Mouse (Mus musculus): Measurements from ENCODE around the gene Cdh12. TPM values are rescaled to one million over a fixed set of nuclear protein-coding genes. Genes with fewer than 3 reads are reported as not detected.

The Cdh12 gene
- polyA plus RNA-seq, 1 experiment = not detected

DNA sequence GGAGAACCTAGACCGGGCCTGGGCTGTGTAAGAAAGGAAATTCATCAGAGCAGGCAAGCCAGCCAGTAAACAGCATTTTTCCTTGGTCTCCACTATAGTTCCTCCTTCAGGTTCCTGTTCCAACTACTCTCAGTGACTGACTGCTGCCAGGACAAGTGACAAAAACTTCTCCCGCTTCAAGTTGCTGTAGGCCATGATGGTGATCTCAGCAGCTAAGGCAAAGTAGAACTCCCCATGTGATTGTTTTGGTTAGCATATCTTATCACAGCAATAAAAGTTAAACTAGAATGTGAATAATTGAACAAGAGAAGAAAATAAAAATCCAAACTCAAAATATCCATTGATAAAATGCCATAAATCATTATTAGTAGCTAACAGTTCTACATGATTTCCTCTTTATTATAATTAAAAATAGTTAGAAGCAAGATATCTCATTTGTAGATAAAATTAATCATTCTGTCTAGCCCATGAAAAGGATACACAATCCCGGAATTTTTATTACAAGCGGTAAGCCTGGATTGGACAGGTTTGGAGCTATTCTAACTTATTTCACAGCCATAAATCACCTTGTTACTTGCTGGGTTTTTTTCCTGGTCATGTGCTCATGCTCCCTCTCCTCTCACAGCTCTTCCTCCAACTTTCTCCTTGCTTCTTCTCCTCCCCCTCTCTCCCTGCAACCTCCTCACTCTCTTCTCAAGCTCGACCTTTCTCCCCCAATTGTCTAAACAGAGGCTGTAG is 1117.4 kb downstream of the Cdh12 start:
- Histone ChIP-seq H3K4me2 (ENCODE audit: low read depth) (no peak overlapping the region), H3K4me3 (no peak overlapping the region), H3K36me3 (ENCODE audit: control insufficient read depth, insufficient read depth) (no peaks in the 10 kb centered on the region), H3ac (ENCODE audit: control insufficient read depth, insufficient read length) (no peak overlapping the region), H3K27me3 (ENCODE audit: control insufficient read depth, insufficient read depth, insufficient read length) (no peaks in the 10 kb centered on the region), H3K79me2 (ENCODE audit: control insufficient read depth, insufficient read depth) (no peaks in the 10 kb centered on the region)
- TF ChIP-seq MAX (IDR thresholded peaks at IDR 0.05; ENCODE audit: low read depth) (no peak), E2F4 (IDR thresholded peaks at IDR 0.05; ENCODE audit: insufficient read depth) (no peak), TCF12 (IDR thresholded peaks at IDR 0.05; ENCODE audit: insufficient read depth, poor library complexity, severe bottlenecking) (no peak), POLR2A (IDR thresholded peaks at IDR 0.05; ENCODE audit: insufficient read length, low read depth) (no peak), MYOG (IDR thresholded peaks at IDR 0.05; ENCODE audit: control insufficient read depth in 1 of 3, insufficient read depth in 1 of 3, insufficient read length in 2 of 3, low read depth in 2 of 3) (no peak), CEBPB (IDR thresholded peaks at IDR 0.05; ENCODE audit: insufficient read depth, poor library complexity, severe bottlenecking) (no peak), SRF (IDR thresholded peaks at IDR 0.05; ENCODE audit: control insufficient read depth, insufficient read length, low read depth) (no peak), MYOD1 (IDR thresholded peaks at IDR 0.05; ENCODE audit: control insufficient read depth in 1 of 3, insufficient read length in 2 of 3, low read depth in 2 of 3) (no peak), TCF3 (IDR thresholded peaks at IDR 0.05; ENCODE audit: insufficient read length, low read depth) (no peak), USF1 (IDR thresholded peaks at IDR 0.05; ENCODE audit: low read depth) (no peak), REST (IDR thresholded peaks at IDR 0.05; ENCODE audit: insufficient read depth, insufficient read length) (no peak), POLR2AphosphoS2 (IDR thresholded peaks at IDR 0.05; ENCODE audit: insufficient read length, low read depth) (no peak)

DNA sequence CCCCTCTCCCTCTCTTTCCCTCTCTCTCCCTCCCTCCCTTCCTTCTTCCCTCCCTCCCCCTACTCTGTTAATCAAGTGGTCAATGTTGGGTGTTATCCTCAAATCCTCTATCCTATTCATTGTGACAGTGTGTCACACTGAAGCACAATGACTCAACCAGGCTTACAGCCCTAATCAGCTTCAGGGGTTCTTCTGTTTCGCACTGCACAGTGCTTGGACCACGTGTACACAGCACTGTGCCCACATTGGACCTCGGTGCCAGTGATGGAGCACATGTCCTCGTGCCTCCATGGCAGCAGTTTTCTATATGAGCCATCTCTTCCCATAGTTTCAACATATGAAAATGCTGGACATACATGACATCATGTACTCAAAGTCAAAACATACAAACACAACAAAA is 1155.4 kb downstream of the Cdh12 start:
- H3K4me3 ChIP-seq = no peak overlapping the region
- H3K36me3 ChIP-seq (ENCODE audit: control insufficient read depth, insufficient read depth) = no peaks in the 10 kb centered on the region
- no peaks in the 10 kb centered on the region for H3K79me2 ChIP-seq (ENCODE audit: control insufficient read depth, insufficient read depth)
- H3K4me2 ChIP-seq (ENCODE audit: low read depth) = no peak overlapping the region
- TF ChIP-seq REST (IDR thresholded peaks at IDR 0.05; ENCODE audit: insufficient read depth, insufficient read length) (no peak), CEBPB (IDR thresholded peaks at IDR 0.05; ENCODE audit: insufficient read depth, poor library complexity, severe bottlenecking) (no peak), POLR2AphosphoS2 (IDR thresholded peaks at IDR 0.05; ENCODE audit: insufficient read length, low read depth) (no peak), E2F4 (IDR thresholded peaks at IDR 0.05; ENCODE audit: insufficient read depth) (no peak), TCF12 (IDR thresholded peaks at IDR 0.05; ENCODE audit: insufficient read depth, poor library complexity, severe bottlenecking) (no peak), POLR2A (IDR thresholded peaks at IDR 0.05; ENCODE audit: insufficient read length, low read depth) (no peak), TCF3 (IDR thresholded peaks at IDR 0.05; ENCODE audit: insufficient read length, low read depth) (no peak), USF1 (IDR thresholded peaks at IDR 0.05; ENCODE audit: low read depth) (no peak), SRF (IDR thresholded peaks at IDR 0.05; ENCODE audit: control insufficient read depth, insufficient read length, low read depth) (no peak), MYOD1 (IDR thresholded peaks at IDR 0.05; ENCODE audit: control insufficient read depth in 1 of 3, insufficient read length in 2 of 3, low read depth in 2 of 3) (no peak)
- no peaks in the 10 kb centered on the region for H3K27me3 ChIP-seq (ENCODE audit: control insufficient read depth, insufficient read depth, insufficient read length)
- no peak overlapping the region for H3ac ChIP-seq (ENCODE audit: control insufficient read depth, insufficient read length)

Other genes starting within 250 kb of the Cdh12 start
- gene Acot10, start 217.5 kb downstream of the Cdh12 start, polyA plus RNA-seq (2012; fragmentation: generic; extraction: Trizol) = 0.44 TPM